Mouse (Mus musculus) thymus, adult 2 months (tissue): ENCODE data around the gene Bmp6. TPM values are rescaled to one million over a fixed set of nuclear protein-coding genes. Genes with fewer than 3 reads are reported as not detected.

Source experiments
- DNase-seq: peaks from one replicate; pipeline ENCODE4 v3.0.0; 2021
- H3K27ac ChIP-seq: fragments of 200-500 bp; 2 replicates; pipeline ENCODE4 v1.5.1; 2012; ENCODE audit warnings: low read length, control low read depth; ENCODE audit not compliant: control insufficient read depth, insufficient read depth
- H3K27me3 ChIP-seq: fragments of 200-500 bp; 2 replicates; pipeline ENCODE4 v1.6.1; 2012; ENCODE audit warnings: mild to moderate bottlenecking, low read length, moderate library complexity, mixed read lengths; ENCODE audit not compliant: control insufficient read depth, insufficient read depth
- H3K36me3 ChIP-seq: fragments of 200-500 bp; 2 replicates; pipeline ENCODE4 v1.6.1; 2012; ENCODE audit warnings: mild to moderate bottlenecking, low read length, moderate library complexity; ENCODE audit not compliant: control insufficient read depth, insufficient read depth
- H3K4me1 ChIP-seq: fragments of 200-500 bp; replicated peaks from 2 replicates; pipeline ENCODE4 v1.6.1; 2012; ENCODE audit warnings: low read length; ENCODE audit not compliant: control insufficient read depth, insufficient read depth
- H3K4me3 ChIP-seq: fragments of 200-500 bp; 2 replicates; pipeline ENCODE4 v1.5.1; 2012; ENCODE audit warnings: mild to moderate bottlenecking, low read length, control low read depth, moderate library complexity; ENCODE audit not compliant: control insufficient read depth, insufficient read depth
- CTCF ChIP-seq: fragments of 200-500 bp; IDR thresholded peaks from 2 replicates; pipeline ENCODE4 v1.5.1; 2012; ENCODE audit warnings: mild to moderate bottlenecking, control low read depth, low read length, moderate library complexity, borderline replicate concordance; ENCODE audit not compliant: control insufficient read depth, poor library complexity, insufficient read depth; ENCODE audit errors: extremely low read depth
- POLR2A ChIP-seq: fragments of 200-500 bp; IDR thresholded peaks from 2 replicates; pipeline ENCODE4 v1.6.1; 2012; ENCODE audit warnings: mild to moderate bottlenecking, low read length, control low read depth, moderate library complexity; ENCODE audit not compliant: control insufficient read depth, poor library complexity, insufficient read depth; ENCODE audit errors: extremely low read depth
- WGBS: fragments of 180-500 bp; shearing (Covaris S2); methylation state at CpG from one replicate; pipeline ENCODE4 v1.1.7; 2018; 5-methylcytosine and 5-hydroxymethylcytosine counted together
- polyA plus RNA-seq: library from polyadenylated mRNA; depleted of rRNA; stranded (reverse); fragments of >200 nt; gene quantifications from 2 replicates; pipeline ENCODE4 v1.2.3, GENCODE M21; 2012

Gene Bmp6
- polyA plus RNA-seq, 1 experiment: 4.1 TPM

DNA sequence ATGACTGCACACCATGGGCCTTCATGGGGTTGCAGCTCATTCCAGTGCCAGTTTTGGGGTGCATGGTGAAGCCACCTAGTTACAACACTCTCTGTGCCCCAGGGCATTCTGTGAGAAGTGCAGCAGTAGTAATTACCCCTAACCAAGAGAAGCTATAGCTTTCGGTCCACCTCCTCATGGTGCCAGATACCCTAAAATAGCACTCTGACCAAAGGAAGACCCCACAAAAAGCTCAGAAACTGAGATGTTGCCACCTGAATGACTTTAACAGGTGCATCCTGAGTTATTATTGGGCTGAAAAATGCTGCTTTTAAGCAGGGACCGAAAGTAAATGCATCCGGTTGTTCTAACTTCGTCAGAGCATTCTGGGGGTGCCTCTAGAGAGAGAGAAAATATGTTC, 186.6 kb downstream of the Bmp6 start:
- no peak overlapping the region for H3K4me3 ChIP-seq
- peaks cover 10% of the 10 kb centered on the region; the same call in 1 of the 2 replicates for H3K4me1 ChIP-seq
- no peak overlapping the region for H3K27ac ChIP-seq
- no peak for DNase-seq
- no peaks in the 10 kb centered on the region for H3K27me3 ChIP-seq
- H3K36me3 ChIP-seq: no peaks in the 10 kb centered on the region
- WGBS: 90% methylated on average over 4 of the region's 4 CpGs
- TF ChIP-seq POLR2A (no peak), CTCF (no peak)

- Histone ChIP-seq H3K4me1 (peaks cover 5% of the 10 kb centered on the region; the same call in 1 of the 2 replicates), H3K27ac (no peak overlapping the region), H3K4me3 (no peak overlapping the region), H3K36me3 (no peaks in the 10 kb centered on the region), H3K27me3 (no peaks in the 10 kb centered on the region)
- WGBS: 93% methylated on average over 10 of the region's 10 CpGs
- no peak for DNase-seq
- TF ChIP-seq CTCF (no peak), POLR2A (no peak)
These were observed 188.6 kb downstream of the Bmp6 start for GRCm38 (mm10) chr13:38533461-38533860.

DNA sequence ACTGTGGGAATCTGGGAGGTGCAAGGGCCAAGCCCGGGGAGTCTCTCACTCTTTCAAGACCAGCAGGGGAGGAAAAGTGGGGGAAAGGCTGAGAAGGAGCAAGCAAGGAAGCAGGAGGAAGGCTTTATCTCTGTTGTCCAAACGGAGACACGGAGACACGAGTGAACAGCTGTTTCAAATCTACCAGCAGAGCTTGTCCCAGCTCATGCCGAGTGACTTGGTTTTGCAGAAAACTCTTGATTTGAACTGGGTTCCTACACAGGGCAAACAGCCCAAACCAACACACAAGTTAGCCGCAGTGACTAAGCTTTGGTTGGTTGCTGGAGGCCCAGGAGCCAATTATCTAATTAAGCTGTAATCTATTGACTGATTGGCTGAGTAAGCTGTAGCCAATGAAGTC, 189.1 kb downstream of the Bmp6 start:
- no peak for DNase-seq
- TF ChIP-seq POLR2A (no peak), CTCF (no peak)
- no peak overlapping the region for H3K4me3 ChIP-seq
- WGBS: 77% methylated on average over 6 of the region's 6 CpGs
- H3K4me1 ChIP-seq: no peaks in the 10 kb centered on the region
- no peaks in the 10 kb centered on the region for H3K27me3 ChIP-seq
- H3K36me3 ChIP-seq: no peaks in the 10 kb centered on the region
- H3K27ac ChIP-seq: no peak overlapping the region

DNA sequence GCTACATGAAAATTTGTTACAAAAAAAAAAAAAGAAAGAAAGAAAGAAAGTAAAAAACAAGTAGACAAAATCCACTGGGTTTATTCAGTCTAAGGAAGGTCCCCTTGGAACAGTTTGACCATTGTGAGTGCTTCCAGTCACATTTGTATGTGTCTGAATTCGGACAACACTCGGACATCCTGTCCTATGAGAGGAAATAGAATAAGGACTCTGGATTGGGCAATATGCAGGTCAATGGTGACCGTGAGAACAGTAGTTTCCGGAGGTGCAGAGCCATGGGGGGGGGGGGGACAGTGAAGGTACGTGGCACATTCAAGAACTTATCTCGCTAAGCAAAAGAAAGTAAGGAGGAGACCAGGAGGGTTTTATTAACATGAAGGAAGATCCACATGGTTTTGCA, 189.8 kb downstream of the Bmp6 start:
- Histone ChIP-seq H3K27ac (no peak overlapping the region), H3K4me3 (no peak overlapping the region), H3K4me1 (no peaks in the 10 kb centered on the region), H3K36me3 (no peaks in the 10 kb centered on the region), H3K27me3 (no peaks in the 10 kb centered on the region)
- no peak for DNase-seq
- TF ChIP-seq POLR2A: no peak
- 62% methylated on average over 6 of the region's 6 CpGs for WGBS

GRCm38 (mm10) chr13:38537521-38537920, 192.6 kb downstream of the Bmp6 start:
- no peak overlapping the region for H3K27ac ChIP-seq

DNA sequence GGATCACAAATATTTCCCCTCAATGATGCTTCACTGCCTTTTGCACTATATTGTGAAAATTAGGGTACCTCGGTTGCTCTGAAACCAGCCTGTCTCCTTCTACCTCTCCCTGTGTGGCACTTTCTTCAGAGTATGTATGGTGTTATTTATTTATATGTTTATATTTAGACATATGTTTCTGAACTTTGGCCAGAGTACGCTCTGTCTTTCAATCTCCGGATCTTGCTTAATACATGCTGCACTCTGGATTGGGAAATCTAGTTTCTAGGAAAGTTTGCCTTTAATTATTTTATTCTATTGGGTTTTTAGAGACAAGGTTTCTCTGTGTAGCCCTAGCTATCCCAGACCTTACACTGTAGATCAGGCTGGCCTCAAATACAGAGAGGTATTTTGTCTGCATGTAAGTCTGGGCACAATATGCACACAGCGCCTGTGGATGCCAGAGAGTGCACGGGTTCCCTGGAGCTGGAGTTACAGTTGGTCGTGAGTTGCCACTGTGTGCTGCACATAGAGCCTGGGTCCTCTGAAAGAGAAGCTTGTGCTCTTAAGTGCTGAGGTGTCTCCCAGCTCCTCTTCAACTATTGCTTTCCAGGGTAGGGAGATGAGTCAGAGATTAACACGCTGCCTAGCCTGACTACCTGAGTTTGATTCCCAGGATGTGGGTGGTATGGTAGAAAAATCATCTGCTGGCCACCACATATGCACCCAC, 194.4 kb downstream of the Bmp6 start:
- 92% methylated on average over 7 of the region's 7 CpGs for WGBS
- Histone ChIP-seq H3K4me3 (no peak overlapping the region), H3K27ac (no peak overlapping the region), H3K4me1 (no peaks in the 10 kb centered on the region), H3K36me3 (no peaks in the 10 kb centered on the region), H3K27me3 (no peaks in the 10 kb centered on the region)
- TF ChIP-seq POLR2A (no peak), CTCF (no peak)
- DNase-seq: no peak

More at GRCm38 (mm10) chr13:38537521-38537920, 192.6 kb downstream of the Bmp6 start:
- Histone ChIP-seq H3K36me3 (no peaks in the 10 kb centered on the region), H3K4me1 (no peaks in the 10 kb centered on the region), H3K27me3 (no peaks in the 10 kb centered on the region), H3K4me3 (no peak overlapping the region)
- TF ChIP-seq CTCF (no peak), POLR2A (no peak)
- DNase-seq: no peak

DNA sequence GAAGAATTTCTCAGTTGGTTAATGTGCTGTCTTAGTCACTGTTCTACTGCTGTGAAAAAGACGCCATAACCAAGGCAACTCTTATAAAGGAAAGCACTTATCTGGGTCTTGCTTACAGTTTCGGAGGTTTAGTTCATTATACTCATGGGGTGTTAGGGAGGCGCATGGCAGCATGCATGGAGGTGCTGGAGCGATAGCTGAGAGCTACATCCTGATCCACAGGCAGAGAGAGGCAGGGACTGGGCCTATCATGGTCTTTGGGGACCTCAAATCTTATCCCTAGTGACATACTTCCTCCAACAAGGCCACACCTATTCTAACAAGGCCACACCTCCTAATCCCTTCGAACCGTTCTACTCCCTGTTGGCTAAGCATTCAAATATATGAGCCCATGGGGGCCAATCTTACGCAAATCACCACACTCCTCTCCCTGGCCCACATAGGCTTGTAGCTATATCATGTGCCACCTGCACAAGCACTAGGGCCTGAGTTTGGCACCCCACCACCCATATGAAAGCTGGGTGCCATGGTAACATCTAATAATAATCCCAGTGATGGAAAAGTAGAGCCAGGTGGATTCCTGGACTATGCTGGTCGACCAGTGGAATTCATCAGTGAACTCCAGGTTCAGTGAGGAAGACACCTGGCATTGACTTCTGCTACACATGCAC, 198.7 kb downstream of the Bmp6 start:
- no peak for DNase-seq
- no peaks in the 10 kb centered on the region for H3K27me3 ChIP-seq
- no peak overlapping the region for H3K27ac ChIP-seq
- no peak for TF ChIP-seq POLR2A
- TF ChIP-seq CTCF: no peak
- H3K36me3 ChIP-seq: no peaks in the 10 kb centered on the region
- WGBS: 97% methylated on average over 8 of the region's 8 CpGs
- peaks cover 4% of the 10 kb centered on the region for H3K4me1 ChIP-seq
- no peak overlapping the region for H3K4me3 ChIP-seq
